Mouse (Mus musculus) E14TG2a.4 (cell line): ENCODE results near the gene Gng3.
A peak's percentile ranks its signal among the peaks of the same experiment; 100 is the strongest.

Experiments
- H3K27me3 ChIP-seq: 2 replicates; pipeline ENCODE4 v1.6.1; 2014; ENCODE audit warnings: low read length, control low read depth; ENCODE audit not compliant: insufficient read depth
- H3K36me3 ChIP-seq: 2 replicates; pipeline ENCODE4 v1.6.1; 2014; ENCODE audit warnings: low read length, control low read depth; ENCODE audit not compliant: insufficient read depth
- H3K4me1 ChIP-seq: replicated peaks from 2 replicates; pipeline ENCODE4 v1.6.1; 2014; ENCODE audit warnings: low read depth, low read length, control low read depth
- H3K4me3 ChIP-seq: replicated peaks from 2 replicates; pipeline ENCODE4 v1.5.1; 2014; ENCODE audit warnings: mild to moderate bottlenecking, low read length
- H3K9me3 ChIP-seq: 2 replicates; pipeline ENCODE4 v1.6.1; 2014; ENCODE audit warnings: low read length, control low read depth
- CTCF ChIP-seq: conservative IDR thresholded peaks from 2 replicates; pipeline ENCODE4 v1.5.1; 2014; ENCODE audit warnings: low read length
- NANOG ChIP-seq: IDR thresholded peaks from 2 replicates; pipeline ENCODE4 v1.6.1; 2014; ENCODE audit warnings: borderline replicate concordance, low read length, mixed read lengths
- POU5F1 ChIP-seq: IDR thresholded peaks from 2 replicates; pipeline ENCODE4 v1.6.1; 2014; ENCODE audit warnings: low read length, borderline replicate concordance

The Gng3 gene

GRCm38 (mm10) chr19:8839103-8839907 is at the start of gene Gng3:
TSS of gene Gng3 (minus strand) at chr19:8839194.
- Histone ChIP-seq H3K36me3 (peaks cover 46% of the 10 kb centered on the region), H3K27me3 (no peaks in the 10 kb centered on the region), H3K4me1 (peaks cover 58% of the 10 kb centered on the region), H3K4me3 (peak within 1 kb of the TSS; percentile 76), H3K9me3 (no peaks in the 10 kb centered on the region)
- TF ChIP-seq NANOG (no peak), POU5F1 (no peak), CTCF (no peak)

- no peaks in the 10 kb centered on the region for H3K27me3 ChIP-seq
- H3K36me3 ChIP-seq: peaks cover 41% of the 10 kb centered on the region
Measured at GRCm38 (mm10) chr19:8887585-8888463, 48.8 kb upstream of the Gng3 start.

GRCm38 (mm10) chr19:8886916-8887584 is 48.1 kb upstream of the Gng3 start:
- Histone ChIP-seq H3K27me3 (no peaks in the 10 kb centered on the region), H3K4me1 (peaks cover 52% of the 10 kb centered on the region), H3K9me3 (no peaks in the 10 kb centered on the region), H3K36me3 (peaks cover 38% of the 10 kb centered on the region), H3K4me3 (peak overlapping the region; percentile 90)
- TF ChIP-seq POU5F1: no peak
- TF ChIP-seq NANOG: no peak
- TF ChIP-seq CTCF: no peak

More at GRCm38 (mm10) chr19:8887585-8888463, 48.8 kb upstream of the Gng3 start:
- TF ChIP-seq CTCF (no peak), POU5F1 (no peak), NANOG (no peak)
- H3K4me3 ChIP-seq: peak overlapping the region; percentile 90
- H3K9me3 ChIP-seq: no peaks in the 10 kb centered on the region
- H3K4me1 ChIP-seq: peaks cover 56% of the 10 kb centered on the region

GRCm38 (mm10) chr19:8883616-8884015 is 44.6 kb upstream of the Gng3 start, which contains the start of the genes Lbhd1 and Gm49403:
TSS of gene Lbhd1 (plus strand) at chr19:8883732.
TSS of gene Gm49403 (plus strand) at chr19:8883930.
- Histone ChIP-seq H3K4me3 (no peak within 1 kb of the TSS), H3K9me3 (no peaks in the 10 kb centered on the region), H3K36me3 (peaks cover 28% of the 10 kb centered on the region), H3K27me3 (no peaks in the 10 kb centered on the region), H3K4me1 (peaks cover 47% of the 10 kb centered on the region)
- TF ChIP-seq CTCF: no peak
- TF ChIP-seq POU5F1: no peak
- TF ChIP-seq NANOG: no peak

DNA sequence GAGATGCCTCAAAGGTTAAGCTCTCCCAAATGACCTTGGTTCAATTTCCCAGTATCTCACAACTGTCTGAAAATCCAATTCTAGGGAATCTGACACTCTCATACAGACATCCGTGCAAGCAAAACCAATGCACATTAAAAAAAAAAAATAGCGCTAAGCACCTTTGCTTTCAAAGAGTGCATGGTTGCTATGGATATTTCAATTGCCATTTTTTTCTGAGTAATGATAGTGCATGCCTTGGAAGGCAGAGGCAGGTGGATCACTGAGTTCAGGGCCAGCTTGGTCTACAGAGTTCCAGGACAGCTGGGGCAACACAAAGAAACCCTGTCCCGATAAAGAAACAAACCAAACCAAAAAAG is 42.0 kb upstream of the Gng3 start:
- TF ChIP-seq POU5F1 (no peak), NANOG (no peak), CTCF (no peak)
- Histone ChIP-seq H3K4me1 (peaks cover 32% of the 10 kb centered on the region), H3K27me3 (no peaks in the 10 kb centered on the region), H3K9me3 (no peaks in the 10 kb centered on the region), H3K36me3 (peaks cover 41% of the 10 kb centered on the region), H3K4me3 (peak overlapping the region; percentile 93)

DNA sequence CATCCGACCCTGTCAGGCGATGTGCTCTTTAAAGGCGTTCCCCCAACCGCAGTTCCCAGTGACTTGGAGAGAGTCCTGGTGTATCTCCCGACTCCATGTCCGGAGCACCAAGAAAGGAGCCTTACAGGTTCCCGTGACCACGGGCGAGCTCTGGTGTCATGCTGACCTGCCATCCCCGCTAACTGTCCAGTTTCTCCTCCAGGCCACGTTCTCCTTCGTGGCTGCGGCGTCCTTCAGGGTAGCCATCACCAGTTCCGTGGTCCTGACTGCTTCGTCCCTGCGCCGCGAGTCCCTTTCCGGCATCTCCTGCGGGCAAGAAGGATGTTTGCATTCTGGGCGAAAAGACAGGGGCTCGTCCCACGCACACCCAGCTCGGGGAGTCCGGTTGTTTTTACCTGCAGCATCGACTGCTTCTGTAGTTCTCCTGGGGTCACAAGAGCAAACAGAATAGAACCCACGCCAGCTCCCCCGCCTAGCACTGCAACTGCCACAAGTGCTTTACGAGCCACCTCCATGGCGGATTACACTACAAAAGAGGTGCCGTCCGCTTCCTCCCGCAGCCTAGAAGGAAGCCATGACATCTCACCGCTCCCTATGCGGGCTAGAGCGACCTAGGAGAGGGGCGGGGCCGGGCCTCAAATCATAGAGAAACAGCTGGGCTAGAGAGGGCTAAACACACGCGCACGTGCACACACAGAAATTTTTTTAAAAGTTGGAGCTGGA is 41.5 kb upstream of the Gng3 start, which contains the start of gene Uqcc3:
Uqcc3 (minus strand) TSS at position 613 of the 723 bp plus-strand sequence.
- Histone ChIP-seq H3K27me3 (no peaks in the 10 kb centered on the region), H3K36me3 (peaks cover 46% of the 10 kb centered on the region), H3K4me3 (peak within 1 kb of the TSS; percentile 93), H3K9me3 (no peaks in the 10 kb centered on the region), H3K4me1 (peaks cover 27% of the 10 kb centered on the region)
- TF ChIP-seq POU5F1 (no peak), CTCF (no peak), NANOG (no peak)

DNA sequence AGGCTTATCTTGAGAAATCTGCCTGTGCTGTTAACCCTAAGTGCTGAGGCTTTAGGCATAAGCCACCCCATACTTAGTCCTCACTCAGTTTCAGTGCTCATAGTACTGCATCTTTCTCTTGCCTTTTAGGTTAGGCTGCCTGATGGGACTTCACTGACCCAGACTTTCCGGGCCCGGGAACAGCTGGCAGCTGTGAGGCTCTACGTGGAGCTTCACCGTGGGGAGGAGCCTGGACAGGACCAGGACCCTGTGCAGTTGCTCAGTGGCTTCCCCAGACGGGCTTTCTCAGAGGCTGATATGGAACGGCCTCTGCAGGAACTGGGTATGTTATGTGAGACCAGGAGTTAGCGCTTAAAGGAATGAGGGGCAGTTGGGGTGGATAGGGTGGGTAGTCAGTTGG is 36.0 kb upstream of the Gng3 start:
- Histone ChIP-seq H3K9me3 (no peaks in the 10 kb centered on the region), H3K4me3 (no peak overlapping the region), H3K36me3 (peaks cover 80% of the 10 kb centered on the region), H3K4me1 (peaks cover 52% of the 10 kb centered on the region), H3K27me3 (no peaks in the 10 kb centered on the region)
- no peak for TF ChIP-seq NANOG
- TF ChIP-seq CTCF: no peak
- TF ChIP-seq POU5F1: no peak
